Mouse (Mus musculus): ENCODE data around the gene Tcf7l2. TPM values are rescaled to one million over a fixed set of nuclear protein-coding genes. Genes with fewer than 3 reads are reported as not detected.
A peak's percentile ranks its signal among the peaks of the same experiment; 100 is the strongest.

Tcf7l2 gene
- total and polyA plus RNA-seq, 2 experiments from 2014 or later = 3.9 to 71.6 TPM

GRCm38 (mm10) chr19:55845702-55846101 lies 104.1 kb downstream of the Tcf7l2 start:
- Histone ChIP-seq H3K27ac (no peak overlapping the region), H3K9ac (replicated peaks; ENCODE audit: low read length) (no peak overlapping the region), H3K27me3 (ENCODE audit: insufficient read depth, low read length) (no peaks in the 10 kb centered on the region), H3K9me3 (ENCODE audit: low read length) (no peaks in the 10 kb centered on the region), H3K4me1 (ENCODE audit: insufficient read depth, low read length) (no peaks in the 10 kb centered on the region), H3K36me3 (ENCODE audit: insufficient read depth, low read length) (no peaks in the 10 kb centered on the region), H3K4me2 (ENCODE audit: low read depth, low read length) (no peak overlapping the region), H3K4me3 (ENCODE audit: low read length) (no peak overlapping the region)
- TF ChIP-seq CTCF (IDR thresholded peaks at IDR 0.05; ENCODE audit: low read depth) = no peak
- DNase-seq (ENCODE audit: low spot score) = no peak
- ATAC-seq = no peak
- 41% methylated on average over 2 of the region's 2 CpGs for WGBS

GRCm38 (mm10) chr19:55846256-55846655 lies 104.6 kb downstream of the Tcf7l2 start:
- Histone ChIP-seq H3K36me3 (ENCODE audit: insufficient read depth, low read length) (no peaks in the 10 kb centered on the region), H3K27ac (no peak overlapping the region), H3K27me3 (ENCODE audit: insufficient read depth, low read length) (no peaks in the 10 kb centered on the region), H3K9ac (replicated peaks; ENCODE audit: low read length) (no peak overlapping the region), H3K9me3 (ENCODE audit: low read length) (no peaks in the 10 kb centered on the region), H3K4me1 (ENCODE audit: insufficient read depth, low read length) (peaks cover 4% of the 10 kb centered on the region; the same call in 1 of the 2 replicates), H3K4me3 (ENCODE audit: low read length) (no peak overlapping the region), H3K4me2 (ENCODE audit: low read depth, low read length) (no peak overlapping the region)
- DNase-seq (ENCODE audit: low spot score) (no peak), ATAC-seq (no peak)
- TF ChIP-seq CTCF (IDR thresholded peaks at IDR 0.05; ENCODE audit: low read depth) = no peak
- WGBS = 81% methylated on average over 6 of the region's 6 CpGs

GRCm38 (mm10) chr19:55847043-55847442 lies 105.4 kb downstream of the Tcf7l2 start:
- no peak for TF ChIP-seq CTCF (IDR thresholded peaks at IDR 0.05; ENCODE audit: low read depth)
- H3K27me3 ChIP-seq (ENCODE audit: insufficient read depth, low read length) = no peaks in the 10 kb centered on the region
- no peak overlapping the region for H3K4me3 ChIP-seq (ENCODE audit: low read length)
- no peak for DNase-seq (ENCODE audit: low spot score)
- H3K27ac ChIP-seq = no peak overlapping the region
- WGBS = 53% methylated on average over 4 of the region's 4 CpGs
- no peaks in the 10 kb centered on the region for H3K36me3 ChIP-seq (ENCODE audit: insufficient read depth, low read length)
- no peak overlapping the region for H3K4me2 ChIP-seq (ENCODE audit: low read depth, low read length)
- no peak for ATAC-seq
- peaks cover 12% of the 10 kb centered on the region; the same call in 1 of the 2 replicates for H3K4me1 ChIP-seq (ENCODE audit: insufficient read depth, low read length)
- H3K9me3 ChIP-seq (ENCODE audit: low read length) = no peaks in the 10 kb centered on the region
- no peak overlapping the region for H3K9ac ChIP-seq (replicated peaks; ENCODE audit: low read length)

GRCm38 (mm10) chr19:55850402-55851078 lies 108.9 kb downstream of the Tcf7l2 start:
- H3K27me3 ChIP-seq (ENCODE audit: insufficient read depth, low read length) = no peaks in the 10 kb centered on the region
- H3K27ac ChIP-seq = no peak overlapping the region
- WGBS = 74% methylated on average over 8 of the region's 8 CpGs
- peaks cover 12% of the 10 kb centered on the region; the same call in 1 of the 2 replicates for H3K4me1 ChIP-seq (ENCODE audit: insufficient read depth, low read length)
- H3K4me3 ChIP-seq (ENCODE audit: low read length) = no peak overlapping the region
- no peak overlapping the region for H3K9ac ChIP-seq (replicated peaks; ENCODE audit: low read length)
- no peak overlapping the region for H3K4me2 ChIP-seq (ENCODE audit: low read depth, low read length)
- no peaks in the 10 kb centered on the region for H3K36me3 ChIP-seq (ENCODE audit: insufficient read depth, low read length)
- no peak for TF ChIP-seq CTCF (IDR thresholded peaks at IDR 0.05; ENCODE audit: low read depth)
- DNase-seq (ENCODE audit: low spot score) (peak; percentile 25), ATAC-seq (no peak)
- H3K9me3 ChIP-seq (ENCODE audit: low read length) = no peaks in the 10 kb centered on the region

- Histone ChIP-seq H3K4me2 (ENCODE audit: low read depth, low read length) (no peak overlapping the region), H3K9ac (replicated peaks; ENCODE audit: low read length) (no peak overlapping the region), H3K27ac (peak overlapping the region; percentile 65), H3K27me3 (ENCODE audit: insufficient read depth, low read length) (no peaks in the 10 kb centered on the region), H3K4me3 (ENCODE audit: low read length) (no peak overlapping the region), H3K4me1 (ENCODE audit: insufficient read depth, low read length) (peaks cover 12% of the 10 kb centered on the region; the same call in 1 of the 2 replicates), H3K9me3 (ENCODE audit: low read length) (no peaks in the 10 kb centered on the region), H3K36me3 (ENCODE audit: insufficient read depth, low read length) (no peaks in the 10 kb centered on the region)
- peak; percentile 69 for ATAC-seq
- WGBS = 53% methylated on average over 18 of the region's 19 CpGs
- no peak for TF ChIP-seq CTCF (IDR thresholded peaks at IDR 0.05; ENCODE audit: low read depth)
- DNase-seq (ENCODE audit: low spot score) = peak; percentile 71
Observed at GRCm38 (mm10) chr19:55851498-55852324, 110.1 kb downstream of the Tcf7l2 start.

- WGBS = 84% methylated on average over 10 of the region's 10 CpGs
Observed at GRCm38 (mm10) chr19:55854389-55854788, 112.8 kb downstream of the Tcf7l2 start.

More at GRCm38 (mm10) chr19:55854389-55854788, 112.8 kb downstream of the Tcf7l2 start:
- Histone ChIP-seq H3K27me3 (ENCODE audit: insufficient read depth, low read length) (no peaks in the 10 kb centered on the region), H3K9ac (replicated peaks; ENCODE audit: low read length) (no peak overlapping the region), H3K4me2 (ENCODE audit: low read depth, low read length) (no peak overlapping the region), H3K9me3 (ENCODE audit: low read length) (no peaks in the 10 kb centered on the region), H3K4me1 (ENCODE audit: insufficient read depth, low read length) (peaks cover 12% of the 10 kb centered on the region; the same call in 1 of the 2 replicates), H3K36me3 (ENCODE audit: insufficient read depth, low read length) (no peaks in the 10 kb centered on the region), H3K4me3 (ENCODE audit: low read length) (no peak overlapping the region), H3K27ac (no peak overlapping the region)
- no peak for TF ChIP-seq CTCF (IDR thresholded peaks at IDR 0.05; ENCODE audit: low read depth)
- no peak for DNase-seq (ENCODE audit: low spot score)
- ATAC-seq = no peak

Measured in hindbrain, postnatal 0 days (tissue).